Mouse (Mus musculus) left cerebral cortex, adult 2 months (tissue): ENCODE measurements at regions not wholly inside any gene's neighbourhood (a gene's known extent, or its start where the extent isn't known, plus 50 kb on each side); places are given as distances from the start of the nearest gene placed in this dataset.

Experiments
- DNase-seq, 2 experiments: peaks; one replicate each; pipeline ENCODE4 v3.0.0; 2021 to 2022; ENCODE audit warnings: low spot score in 2 of 2, mixed read lengths in 1 of 2; ENCODE audit errors: extremely low spot score in 1 of 2
- H3K27ac ChIP-seq: fragments of 200-600 bp; 2 replicates; pipeline ENCODE4 v1.8.1; 2022
- H3K4me3 ChIP-seq: fragments of 200-600 bp; 2 replicates; pipeline ENCODE4 v1.8.1; 2022
- CTCF ChIP-seq: fragments of 200-600 bp; IDR thresholded peaks from 2 replicates; pipeline ENCODE4 v1.8.1; 2022; ENCODE audit warnings: antibody characterized with exemption, mild to moderate bottlenecking, moderate library complexity
- intact Hi-C: fragments of 180-260 bp; cut with DNase I; formaldehyde crosslinking; loops from one replicate; pipeline ENCODE4 v1.15.1; 2025

DNA sequence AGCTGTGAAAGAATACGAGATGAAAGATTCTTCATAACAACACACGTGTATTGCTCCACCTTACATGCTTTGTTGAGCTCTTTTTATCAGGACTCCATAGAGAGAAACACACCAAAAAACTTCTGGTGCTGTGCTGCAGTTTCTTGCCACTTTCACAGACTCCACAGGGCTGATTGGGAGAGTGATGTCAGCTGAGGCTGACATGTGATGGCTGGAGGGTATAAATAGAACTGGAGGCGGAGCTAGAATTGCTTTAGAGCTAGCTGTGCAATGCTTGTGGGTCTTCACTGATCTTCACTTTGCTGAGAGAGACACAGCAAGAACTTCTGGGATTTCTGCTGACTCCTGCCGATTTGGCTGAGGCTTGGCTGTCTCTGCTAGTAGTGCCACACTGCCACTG lies 285.3 kb downstream of the Epha4 start:
- no peak for TF ChIP-seq CTCF
- no peak for DNase-seq
- intact Hi-C loops: no loop called here
- H3K27ac ChIP-seq: no peak overlapping the region
- H3K4me3 ChIP-seq: no peak overlapping the region

DNA sequence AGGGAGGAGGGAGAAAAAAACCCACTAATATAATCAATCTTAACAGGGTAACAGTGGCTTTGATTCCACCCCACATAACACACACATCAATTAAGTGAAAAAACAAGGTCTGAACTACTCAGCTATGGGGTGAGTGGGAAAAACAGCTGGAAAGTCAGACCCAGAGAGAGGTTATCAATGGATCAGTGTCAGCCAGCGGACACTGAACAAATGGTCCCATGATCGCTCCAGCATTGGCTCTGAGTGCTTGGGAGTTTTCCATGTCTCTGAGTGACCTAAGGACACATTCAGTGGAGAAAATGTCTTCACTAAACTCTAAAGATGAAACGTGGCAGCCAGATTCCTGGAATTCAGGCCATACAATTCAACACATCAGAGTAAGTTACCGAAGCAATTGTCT lies 281.9 kb downstream of the Epha4 start:
- DNase-seq: no peak
- Histone ChIP-seq H3K27ac (no peak overlapping the region), H3K4me3 (no peak overlapping the region)
- TF ChIP-seq CTCF: no peak
- intact Hi-C loops: no loop called here

DNA sequence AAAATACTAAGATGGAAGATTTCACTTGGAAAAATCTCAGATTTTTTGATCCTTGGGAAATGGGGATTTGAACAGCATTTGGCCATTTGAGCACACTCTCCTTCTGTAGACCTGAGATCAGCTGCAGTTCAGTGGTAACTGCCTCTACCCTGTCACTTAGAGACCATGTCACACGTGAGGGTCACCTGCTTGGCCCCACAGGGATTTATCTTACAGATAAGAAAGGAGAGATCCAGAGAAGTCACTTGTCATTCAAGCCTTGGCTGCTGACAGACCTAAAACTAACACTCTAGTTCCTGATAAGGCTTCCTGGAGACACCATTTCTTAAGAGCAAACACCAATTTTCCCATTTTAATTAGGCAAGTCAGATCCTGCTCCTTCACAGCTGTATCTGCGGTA lies 270.2 kb downstream of the Epha4 start:
- no peak for DNase-seq
- no peak overlapping the region for H3K4me3 ChIP-seq
- intact Hi-C loops: no loop called here
- no peak for TF ChIP-seq CTCF
- no peak overlapping the region for H3K27ac ChIP-seq

DNA sequence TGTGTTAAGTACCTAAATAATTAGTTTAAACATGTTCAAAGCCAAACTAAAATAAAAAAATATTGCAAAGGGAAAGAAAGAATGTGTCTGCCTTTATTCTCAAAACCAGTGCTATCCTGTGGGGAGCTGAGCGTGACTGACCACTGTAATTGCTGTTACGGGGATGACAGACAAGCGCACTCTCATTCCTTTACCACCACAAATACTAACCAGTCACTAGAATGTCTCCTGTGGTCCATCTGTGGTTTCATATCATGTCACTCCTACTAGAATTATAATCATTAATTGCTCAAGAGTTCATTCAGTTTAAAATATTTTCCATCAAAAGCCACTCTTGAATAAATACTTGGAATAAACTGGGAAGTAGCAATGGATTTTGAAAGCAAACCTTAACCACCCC lies 268.8 kb downstream of the Epha4 start:
- TF ChIP-seq CTCF: no peak
- no peak for DNase-seq
- intact Hi-C loops: no loop called here
- H3K27ac ChIP-seq: no peak overlapping the region
- no peak overlapping the region for H3K4me3 ChIP-seq

DNA sequence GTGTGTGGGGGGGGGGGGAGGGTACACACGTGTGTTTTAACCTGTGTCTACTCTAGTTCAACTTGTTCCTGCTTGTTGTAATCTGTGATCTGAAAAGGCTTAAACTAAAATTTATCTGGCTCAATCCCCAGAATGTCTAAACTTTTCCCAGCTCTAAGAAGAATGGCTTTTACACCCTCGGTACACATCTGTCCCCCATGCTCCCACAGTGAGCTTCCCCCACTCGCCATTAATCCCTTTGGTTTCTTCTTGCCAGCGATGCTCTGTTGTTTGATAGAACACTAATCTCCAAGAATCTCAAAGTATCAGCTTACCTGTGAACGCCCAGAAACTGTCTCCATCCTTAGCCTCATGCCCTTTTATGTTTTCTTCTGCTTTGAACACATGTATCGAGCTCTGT lies 260.6 kb downstream of the Epha4 start:
- intact Hi-C loops: no loop called here
- Histone ChIP-seq H3K27ac (no peak overlapping the region), H3K4me3 (no peak overlapping the region)
- DNase-seq: no peak
- no peak for TF ChIP-seq CTCF

DNA sequence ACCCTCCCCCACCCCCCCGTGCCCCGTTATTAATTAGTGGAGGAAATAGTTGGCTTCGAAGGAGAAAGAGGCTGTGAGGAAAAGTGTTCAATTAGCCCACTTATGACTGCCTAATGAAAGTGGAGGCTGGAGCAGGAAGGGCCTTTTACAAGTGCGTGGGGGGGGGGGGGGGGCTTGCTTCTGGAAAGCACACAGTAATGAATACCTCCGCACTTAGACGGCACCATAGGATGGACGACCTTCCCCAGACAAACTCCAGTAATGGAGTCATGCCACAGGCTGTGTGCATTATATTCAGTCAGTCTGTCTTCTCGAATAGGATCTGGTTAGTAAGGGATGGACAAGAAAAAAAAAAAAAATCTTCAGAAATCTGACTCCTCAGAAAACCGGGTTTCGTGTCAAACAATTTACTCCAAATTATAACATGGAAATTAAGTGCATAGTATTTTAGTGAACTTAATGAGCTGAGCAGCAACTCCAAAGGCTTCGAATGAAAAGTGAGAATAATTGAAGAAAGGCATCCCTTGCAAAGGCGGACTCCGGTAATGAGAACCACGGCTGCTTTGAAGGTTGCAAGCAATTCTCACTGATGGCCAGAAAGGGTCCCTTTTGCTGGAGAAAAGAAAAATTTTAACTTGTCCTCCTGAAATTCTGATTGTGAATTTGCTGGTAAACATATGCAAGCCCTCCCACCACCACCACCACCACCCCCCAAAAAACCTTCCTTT lies 258.6 kb downstream of the Epha4 start:
- no peak for TF ChIP-seq CTCF
- no peak for DNase-seq
- intact Hi-C loops: no loop called here
- H3K4me3 ChIP-seq: no peak overlapping the region
- H3K27ac ChIP-seq: no peak overlapping the region

DNA sequence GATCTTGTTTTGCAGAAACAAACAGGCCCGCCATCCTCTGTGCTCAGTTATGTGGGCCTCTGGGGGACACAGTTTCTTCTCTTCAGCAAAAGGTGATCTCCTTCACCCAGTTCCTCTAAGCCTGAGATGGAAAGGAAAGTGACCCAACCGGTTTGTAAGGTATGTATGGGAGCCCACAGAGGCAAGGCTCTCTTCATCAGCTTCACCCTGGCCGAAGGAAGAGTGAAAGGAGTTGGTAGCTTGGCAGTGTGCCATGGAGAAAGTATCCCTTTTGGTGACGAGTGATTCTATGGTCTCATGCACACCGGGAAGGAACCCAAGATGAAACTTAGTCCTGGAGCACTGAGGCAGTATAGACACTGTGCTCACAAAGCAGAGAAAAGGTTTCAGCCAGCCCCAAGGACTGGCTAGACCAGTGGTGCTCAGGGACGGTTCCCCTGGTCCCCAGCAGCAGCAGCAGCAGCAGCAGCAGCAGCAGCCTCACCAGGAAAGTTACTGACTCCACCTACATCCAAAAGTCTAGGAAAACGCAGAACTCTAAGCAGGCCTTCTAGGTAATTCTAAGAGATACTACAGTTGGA lies 256.1 kb downstream of the Epha4 start:
- H3K27ac ChIP-seq: no peak overlapping the region
- no peak overlapping the region for H3K4me3 ChIP-seq
- no peak for TF ChIP-seq CTCF
- intact Hi-C loops: no loop called here
- DNase-seq: no peak

DNA sequence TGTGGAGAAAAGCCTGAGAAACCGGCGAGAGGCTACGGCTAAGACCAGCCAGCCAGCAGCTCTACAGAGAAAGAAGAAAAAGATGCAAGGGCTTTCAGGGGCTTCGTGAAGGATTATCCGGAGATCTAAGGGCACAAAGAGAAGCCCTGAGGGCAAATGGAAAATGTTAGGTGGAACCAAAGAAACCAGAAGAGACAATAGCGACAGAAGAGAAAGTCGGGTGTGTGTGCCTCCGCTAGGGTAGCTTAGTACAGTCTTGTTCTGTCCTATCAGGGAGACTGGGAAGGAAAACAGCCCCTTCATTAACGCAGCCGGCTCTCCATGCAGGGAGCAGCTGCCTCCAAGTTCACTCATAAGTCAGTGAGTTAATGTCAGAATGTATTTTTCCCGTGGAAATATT lies 255.1 kb downstream of the Epha4 start:
- intact Hi-C loops: no loop called here
- Histone ChIP-seq H3K27ac (no peak overlapping the region), H3K4me3 (no peak overlapping the region)
- no peak for TF ChIP-seq CTCF
- no peak for DNase-seq

DNA sequence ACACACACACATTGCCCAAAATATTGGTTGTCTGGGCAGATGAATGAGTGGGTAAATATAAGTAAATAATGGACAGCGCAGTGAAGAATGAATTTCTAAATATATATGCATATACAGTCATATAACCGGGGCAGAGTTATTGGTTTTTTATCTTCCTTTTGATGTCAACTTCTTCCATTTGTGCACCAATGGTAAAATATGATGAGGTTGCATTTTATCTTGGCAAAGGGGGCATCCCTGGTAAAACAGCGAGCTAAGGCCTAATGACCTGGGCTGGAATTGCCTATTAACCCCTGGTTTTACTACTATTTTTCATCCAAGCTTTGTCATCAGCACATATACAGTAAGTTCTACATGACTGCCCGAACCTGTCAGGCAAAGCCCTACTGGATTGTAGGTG lies 253.2 kb downstream of the Epha4 start:
- no peak for DNase-seq
- no peak overlapping the region for H3K4me3 ChIP-seq
- no peak for TF ChIP-seq CTCF
- intact Hi-C loops: no loop called here
- no peak overlapping the region for H3K27ac ChIP-seq

DNA sequence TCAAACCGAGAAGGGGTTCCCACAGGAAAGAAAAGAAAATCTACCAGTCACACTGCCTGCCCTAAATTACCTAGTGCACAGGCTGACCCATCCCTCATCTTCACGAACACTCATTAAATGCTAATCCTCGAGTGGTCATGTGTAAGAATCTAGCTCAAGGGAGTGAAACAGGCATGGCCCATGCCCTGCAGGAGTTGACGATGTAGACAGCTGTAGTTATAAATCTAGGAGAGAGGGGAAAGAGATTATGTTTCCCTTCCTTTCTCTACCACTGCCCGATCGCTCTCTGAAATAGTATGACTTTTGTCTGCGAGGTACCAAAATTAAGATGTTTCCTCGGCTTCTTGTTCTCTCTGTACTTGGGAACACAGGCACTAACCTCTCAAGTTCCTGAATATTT lies 249.2 kb downstream of the Epha4 start:
- H3K27ac ChIP-seq: no peak overlapping the region
- no peak for DNase-seq
- intact Hi-C loops: no loop called here
- no peak overlapping the region for H3K4me3 ChIP-seq
- TF ChIP-seq CTCF: no peak

DNA sequence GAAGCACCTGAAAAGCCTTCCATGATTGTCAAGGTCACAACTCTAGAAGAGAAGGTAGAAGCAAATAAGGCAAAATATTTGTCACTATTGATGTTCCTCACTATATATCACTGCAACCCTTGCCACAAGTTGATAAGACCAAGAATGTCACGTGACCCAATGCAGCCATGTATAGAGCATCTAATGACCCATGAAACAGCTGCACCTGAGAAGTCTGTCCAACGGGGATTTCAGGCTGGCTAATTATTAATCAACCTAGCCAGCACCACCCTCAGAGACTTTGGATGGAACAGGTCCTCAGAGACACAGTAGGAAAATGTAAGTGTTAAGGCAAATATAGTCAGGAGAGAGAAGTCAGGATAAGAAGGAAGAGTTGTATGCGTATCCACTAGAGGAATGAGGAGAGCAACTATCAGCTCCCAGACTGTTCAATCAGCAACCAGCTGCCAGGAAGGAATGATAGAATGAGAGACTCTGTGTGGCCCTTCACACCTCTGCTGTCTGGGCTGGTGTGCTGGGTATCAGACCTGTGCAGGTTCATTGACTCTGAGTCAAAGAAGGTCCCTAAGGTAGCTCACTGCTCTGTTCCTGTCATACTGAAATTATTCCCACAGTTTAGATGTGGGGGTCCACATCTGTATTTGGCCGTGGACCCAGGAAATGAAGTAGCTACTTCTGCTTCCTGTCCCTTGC lies 247.4 kb downstream of the Epha4 start:
- TF ChIP-seq CTCF: no peak
- intact Hi-C loops: no loop called here
- DNase-seq: no peak
- H3K4me3 ChIP-seq: no peak overlapping the region
- no peak overlapping the region for H3K27ac ChIP-seq

DNA sequence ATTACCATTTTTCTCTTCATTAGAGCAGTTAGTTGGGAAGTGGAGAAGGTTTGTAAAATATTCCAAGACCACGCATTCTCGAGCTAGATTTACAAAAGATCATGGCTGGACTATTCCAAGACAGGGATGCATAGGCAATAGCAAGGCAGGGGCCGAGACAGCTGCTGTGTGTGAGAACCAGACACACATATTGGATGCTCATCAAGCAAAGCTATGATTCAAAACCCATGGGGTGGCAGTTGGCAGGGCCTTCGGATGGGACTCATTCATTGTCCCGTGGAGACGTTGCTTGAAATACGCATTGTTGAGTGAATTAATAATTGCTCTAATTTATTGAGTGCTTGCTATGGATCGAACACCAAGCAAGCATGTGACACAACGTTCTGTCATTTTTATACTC lies 239.6 kb downstream of the Epha4 start:
- no peak overlapping the region for H3K27ac ChIP-seq
- intact Hi-C loops: no loop called here
- no peak for TF ChIP-seq CTCF
- H3K4me3 ChIP-seq: no peak overlapping the region
- DNase-seq: no peak

DNA sequence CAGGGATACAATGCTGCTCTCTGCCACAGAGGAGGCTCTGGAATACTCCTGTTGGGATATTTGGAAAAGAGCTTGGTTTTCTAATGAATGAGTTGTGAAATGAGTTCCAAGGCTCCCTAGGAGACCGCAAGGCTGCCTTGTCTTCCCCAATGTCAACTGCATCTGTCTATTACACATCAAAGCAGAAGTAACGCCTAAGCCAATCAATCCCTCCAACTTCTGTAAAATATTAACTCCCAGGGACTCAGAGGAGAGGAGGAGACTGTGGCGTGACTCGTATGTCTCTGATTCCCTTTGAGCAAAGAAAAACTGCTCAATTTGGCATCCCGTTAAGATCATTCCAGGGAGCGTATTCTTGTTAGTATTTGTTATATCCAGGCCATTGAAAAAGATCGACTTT lies 235.3 kb downstream of the Epha4 start:
- no peak for DNase-seq
- Histone ChIP-seq H3K27ac (no peak overlapping the region), H3K4me3 (no peak overlapping the region)
- TF ChIP-seq CTCF: no peak
- intact Hi-C loops: no loop called here
